Mouse (Mus musculus): ENCODE data around the gene Ccnb2. TPM values are rescaled to one million over a fixed set of nuclear protein-coding genes. Genes with fewer than 3 reads are reported as not detected.

Gene Ccnb2
- total RNA-seq, 2 experiments from 2014 or later: 1.3 to 2.3 TPM

DNA sequence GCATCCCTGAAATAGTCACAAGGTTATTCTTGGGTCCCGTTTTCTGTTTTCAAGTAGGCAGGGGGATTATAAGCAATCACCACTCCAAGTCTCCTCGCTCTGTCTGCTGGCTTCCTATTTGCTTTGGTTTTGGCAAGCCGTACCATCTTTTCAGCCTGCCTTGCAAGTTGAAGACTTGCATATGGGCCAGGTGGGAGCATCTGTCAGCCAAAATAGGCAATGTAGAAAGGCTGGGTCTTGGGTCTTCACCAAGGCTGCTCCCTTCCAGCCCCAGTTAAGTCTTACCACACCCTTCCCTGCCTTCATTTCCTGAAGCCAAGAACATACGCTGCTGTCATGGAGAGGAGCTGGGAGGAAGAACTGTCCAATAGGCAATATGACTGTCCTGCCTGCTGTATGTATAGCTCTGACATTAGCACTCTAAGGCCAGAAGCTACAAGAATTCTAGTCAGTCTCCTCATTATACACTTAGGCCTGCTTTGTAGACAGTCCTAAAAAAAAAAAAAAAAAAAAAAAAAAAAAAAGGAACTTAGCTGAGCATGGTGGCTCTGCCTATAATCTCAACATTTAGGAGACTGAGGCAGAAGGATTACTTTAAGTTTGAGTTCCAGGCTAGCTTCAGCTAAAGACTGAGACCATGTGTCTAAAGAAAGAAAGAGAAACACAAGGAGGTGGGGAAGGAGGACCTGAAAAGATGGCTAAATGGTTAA is 33.8 kb downstream of the Ccnb2 start:
- no peak for DNase-seq (ENCODE audit: low spot score in 2 of 2)
- intact Hi-C loops (cut with DNase I): loop anchor here (5.0 kb wide), 1 partner anchor 180 kb away; the partner anchor contains the start of gene Myo1e

DNA sequence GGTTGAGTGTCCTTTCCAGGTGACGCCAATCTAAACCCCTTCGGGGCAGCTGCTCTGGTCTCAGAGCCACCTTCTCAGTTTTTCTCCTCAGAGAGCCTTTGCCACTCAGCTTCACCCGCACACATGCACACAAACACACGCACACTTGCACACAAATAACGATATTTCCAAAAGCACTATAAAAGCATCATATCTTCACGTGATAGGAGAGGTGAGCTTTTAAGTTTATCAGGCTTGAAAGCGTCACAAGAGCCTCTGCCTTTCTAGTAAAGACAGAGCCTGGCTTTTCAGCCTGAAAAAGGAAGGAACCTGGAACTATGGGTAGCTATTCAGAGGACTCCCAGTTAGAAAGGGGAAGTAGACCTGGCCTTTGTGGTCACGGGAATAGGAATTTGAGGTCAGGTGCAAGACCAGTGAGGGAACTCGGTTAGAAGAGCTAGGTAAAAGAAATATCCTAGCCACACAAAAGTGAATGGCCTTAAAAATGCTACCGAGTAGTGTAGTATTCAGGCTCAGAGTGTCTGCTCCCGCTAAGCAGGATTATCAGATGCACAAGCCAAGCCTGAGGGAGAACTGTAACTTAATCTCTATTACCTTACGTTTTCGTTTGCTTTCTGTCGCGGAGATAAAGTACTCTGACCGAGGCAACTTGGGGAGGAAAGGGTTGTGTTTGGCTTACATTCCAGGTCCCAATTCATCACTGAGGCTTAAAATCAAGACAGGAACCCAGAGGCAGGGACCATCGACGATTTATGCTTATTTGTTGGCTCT is 36.2 kb downstream of the Ccnb2 start:
- DNase-seq (ENCODE audit: low spot score in 2 of 2): no peak
- intact Hi-C loops (cut with DNase I): loop anchor here (5.0 kb wide), 1 partner anchor 178 kb away; the partner anchor contains the start of gene Myo1e

DNA sequence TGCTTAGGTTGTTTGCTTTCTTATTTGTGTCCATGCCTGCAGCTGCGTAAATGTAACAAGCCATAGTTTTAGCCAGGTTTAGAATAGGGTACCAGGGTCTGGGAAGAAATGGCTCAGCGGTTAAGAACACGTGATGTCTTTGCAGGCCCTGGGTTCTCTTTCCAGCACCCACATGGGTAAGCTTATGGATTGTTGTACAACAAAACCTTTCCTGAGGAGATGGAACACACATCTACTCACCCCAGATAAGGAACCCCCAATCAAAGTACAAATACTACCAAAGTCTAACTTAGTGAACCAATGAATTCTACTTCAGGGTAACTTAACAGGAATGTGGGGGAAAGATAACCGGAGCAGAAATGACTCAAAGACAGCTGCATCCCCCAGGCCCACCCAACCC is 36.9 kb downstream of the Ccnb2 start:
- DNase-seq (ENCODE audit: low spot score in 2 of 2): no peak
- intact Hi-C loops (cut with DNase I): no loop called here

DNA sequence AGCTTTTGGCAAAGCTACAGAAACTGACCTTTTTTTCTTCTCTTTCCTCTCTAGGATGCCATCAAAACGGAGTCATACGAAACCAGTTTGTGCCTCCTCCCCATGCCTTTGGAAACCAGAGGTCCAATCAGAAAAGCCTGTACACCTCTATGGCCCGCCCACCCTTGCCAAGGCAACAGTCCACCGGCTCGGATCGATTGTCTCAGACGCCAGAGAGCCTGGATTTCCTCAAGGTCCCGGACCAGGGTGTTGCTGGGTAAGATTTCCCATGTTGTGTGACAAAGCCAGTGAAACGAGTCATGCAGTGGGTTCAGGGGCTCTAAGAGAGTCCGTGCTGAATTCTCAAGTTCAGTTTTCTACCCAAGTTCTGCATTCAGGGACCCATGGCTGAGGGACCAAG is 37.6 kb downstream of the Ccnb2 start:
- no peak for DNase-seq (ENCODE audit: low spot score in 2 of 2)
- intact Hi-C loops (cut with DNase I): no loop called here

DNA sequence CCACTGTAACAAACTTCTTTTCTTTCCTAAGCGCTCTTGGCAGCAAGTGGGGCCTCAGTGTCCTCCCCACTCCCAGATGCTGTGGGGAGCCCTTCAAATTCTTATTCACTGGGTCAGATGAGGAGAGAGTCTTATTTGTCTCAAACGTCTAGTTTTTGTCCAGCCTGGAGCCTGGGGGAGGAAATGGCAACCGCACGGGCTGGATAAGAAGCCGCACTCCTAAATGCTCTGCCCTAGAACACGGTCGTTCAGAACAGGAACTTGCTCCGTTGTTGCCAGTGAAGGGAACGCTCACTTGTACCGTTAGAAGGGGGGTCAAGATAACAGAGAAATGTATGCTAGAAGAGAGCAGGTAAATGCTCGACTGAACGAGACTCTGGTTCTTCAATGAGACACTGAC is 39.3 kb downstream of the Ccnb2 start:
- intact Hi-C loops (cut with DNase I): no loop called here
- DNase-seq (ENCODE audit: low spot score in 2 of 2): no peak

DNA sequence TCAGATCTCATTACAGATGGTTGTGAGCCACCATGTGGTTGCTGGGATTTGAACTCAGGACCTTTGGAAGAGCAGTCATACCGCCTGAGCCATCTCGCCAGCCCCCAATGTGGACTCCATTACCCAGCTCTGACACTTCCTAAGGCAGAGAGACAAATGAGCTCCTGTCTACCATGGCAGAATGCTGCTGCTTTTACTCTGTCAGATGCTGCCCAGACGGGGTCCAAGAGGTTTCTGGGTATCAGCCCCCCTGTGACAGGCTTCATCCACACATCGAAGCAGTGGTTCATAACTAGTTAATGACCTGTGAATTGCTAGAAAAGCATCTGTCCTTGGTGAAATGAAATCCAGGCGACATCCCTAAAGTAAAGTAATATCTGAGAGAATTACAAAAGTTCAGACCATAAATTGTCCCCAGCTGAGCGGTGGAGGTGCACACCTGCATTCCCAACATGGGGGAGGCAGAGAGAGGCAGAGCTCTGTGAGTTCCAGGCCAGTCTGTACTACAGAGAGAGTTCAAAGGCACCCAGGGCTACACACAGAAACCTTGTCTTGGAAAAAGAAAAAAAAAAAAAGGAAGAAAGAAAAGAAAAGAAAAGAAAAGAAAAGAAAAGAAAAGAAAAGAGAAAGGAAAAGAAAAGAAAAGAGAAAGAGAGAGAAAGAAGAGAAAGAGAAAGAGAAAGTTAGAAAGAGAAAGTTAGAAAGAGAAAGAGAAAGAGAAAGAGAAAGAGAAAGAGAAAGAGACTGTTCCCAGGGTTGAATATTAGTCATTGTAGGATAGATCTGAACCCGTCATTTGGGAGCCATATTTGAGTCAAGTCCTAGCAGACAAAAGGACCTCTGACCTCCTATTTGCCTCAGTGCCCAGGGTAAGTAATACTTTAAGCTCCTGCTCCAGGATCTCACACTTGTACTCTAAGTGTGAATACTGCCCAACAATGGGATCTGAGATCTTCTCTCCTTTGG is 41.6 kb downstream of the Ccnb2 start:
- intact Hi-C loops (cut with DNase I): no loop called here
- DNase-seq (ENCODE audit: low spot score in 2 of 2): no peak

DNA sequence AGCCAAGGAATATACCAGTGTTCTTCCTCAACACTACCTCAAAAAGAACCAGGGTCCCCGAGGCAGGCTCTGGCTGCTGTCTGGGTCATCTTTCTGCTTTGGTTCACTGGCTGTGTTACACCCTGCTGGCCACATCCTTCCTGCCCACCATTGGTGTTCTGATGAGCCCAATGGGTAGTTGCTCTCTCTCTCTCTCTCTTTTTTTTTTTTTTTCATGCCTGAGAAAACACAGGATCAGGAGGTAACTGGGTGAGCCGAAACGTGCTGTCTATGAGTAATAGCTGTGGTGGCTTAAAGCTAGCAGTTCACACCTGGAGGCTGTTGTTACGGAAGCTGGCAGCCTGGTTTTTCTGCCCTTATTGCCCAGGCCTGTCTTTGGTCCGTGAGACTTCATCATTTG is 49.7 kb downstream of the Ccnb2 start:
- intact Hi-C loops (cut with DNase I): no loop called here

DNA sequence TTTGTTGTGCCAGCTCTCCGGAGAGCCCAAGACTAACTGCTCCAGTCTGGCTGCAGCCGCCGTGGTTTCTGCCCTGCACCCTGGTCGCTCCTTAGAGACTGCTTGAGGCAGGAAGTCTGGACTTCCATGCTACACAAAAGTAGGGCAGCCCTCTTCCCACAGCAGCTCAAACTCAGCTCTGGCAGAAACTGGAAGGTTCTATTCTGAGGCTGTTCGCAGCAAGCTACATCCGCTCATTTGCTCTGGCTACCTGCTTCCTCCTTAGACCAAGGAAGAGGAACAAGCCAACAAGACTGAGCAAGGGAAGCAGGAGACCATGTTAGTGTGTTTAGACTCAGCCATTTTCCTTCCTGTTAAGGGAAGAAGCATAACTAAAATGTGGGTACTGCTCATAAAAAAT is 54.4 kb downstream of the Ccnb2 start:
- intact Hi-C loops (cut with DNase I): no loop called here
- peak; percentile 39 to 48 for DNase-seq (ENCODE audit: low spot score in 2 of 2)

More for the DNA sequence above, 49.7 kb downstream of the Ccnb2 start:
- DNase-seq (ENCODE audit: low spot score in 2 of 2): no peak

DNA sequence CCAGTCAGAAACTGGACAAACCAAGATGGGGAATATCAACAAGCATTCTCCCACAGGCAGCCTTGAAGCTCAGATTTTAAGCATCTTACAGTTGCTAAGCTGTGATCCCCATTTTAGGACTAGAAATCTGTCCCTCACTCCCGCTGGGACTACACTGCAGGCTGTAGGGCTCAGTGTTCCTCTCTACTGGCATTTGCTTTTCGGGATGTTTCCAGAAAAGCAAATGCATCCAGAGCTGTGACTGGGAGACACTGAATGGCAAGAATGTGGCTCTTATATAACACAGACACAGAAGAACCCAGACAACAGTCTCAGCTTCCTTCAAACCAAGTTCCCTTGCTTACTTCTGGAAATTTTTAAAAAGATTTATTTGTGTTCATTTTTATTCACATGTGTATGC is 55.4 kb downstream of the Ccnb2 start:
- intact Hi-C loops (cut with DNase I): no loop called here
- no peak for DNase-seq (ENCODE audit: low spot score in 2 of 2)

DNA sequence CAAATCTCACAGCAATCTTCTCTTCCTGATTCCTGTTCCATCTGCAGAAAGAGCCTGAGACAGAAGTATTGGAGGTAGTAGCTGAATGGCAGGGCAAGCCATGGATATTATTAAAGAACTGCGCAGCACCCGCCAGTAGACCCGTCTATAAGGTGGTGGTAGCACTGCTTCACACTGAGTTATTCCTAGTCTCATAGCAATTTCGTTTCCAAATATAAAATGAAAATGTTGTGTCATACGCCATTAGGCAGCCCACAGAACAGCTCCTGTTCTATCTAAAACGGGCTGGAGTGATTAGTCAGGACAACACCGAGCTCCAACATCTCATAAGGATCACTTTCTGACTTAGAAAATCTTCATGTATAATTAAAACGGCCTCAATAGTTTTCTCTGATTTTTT is 56.6 kb downstream of the Ccnb2 start:
- intact Hi-C loops (cut with DNase I): no loop called here
- DNase-seq (ENCODE audit: low spot score in 2 of 2): peak; percentile 34 to 43

DNA sequence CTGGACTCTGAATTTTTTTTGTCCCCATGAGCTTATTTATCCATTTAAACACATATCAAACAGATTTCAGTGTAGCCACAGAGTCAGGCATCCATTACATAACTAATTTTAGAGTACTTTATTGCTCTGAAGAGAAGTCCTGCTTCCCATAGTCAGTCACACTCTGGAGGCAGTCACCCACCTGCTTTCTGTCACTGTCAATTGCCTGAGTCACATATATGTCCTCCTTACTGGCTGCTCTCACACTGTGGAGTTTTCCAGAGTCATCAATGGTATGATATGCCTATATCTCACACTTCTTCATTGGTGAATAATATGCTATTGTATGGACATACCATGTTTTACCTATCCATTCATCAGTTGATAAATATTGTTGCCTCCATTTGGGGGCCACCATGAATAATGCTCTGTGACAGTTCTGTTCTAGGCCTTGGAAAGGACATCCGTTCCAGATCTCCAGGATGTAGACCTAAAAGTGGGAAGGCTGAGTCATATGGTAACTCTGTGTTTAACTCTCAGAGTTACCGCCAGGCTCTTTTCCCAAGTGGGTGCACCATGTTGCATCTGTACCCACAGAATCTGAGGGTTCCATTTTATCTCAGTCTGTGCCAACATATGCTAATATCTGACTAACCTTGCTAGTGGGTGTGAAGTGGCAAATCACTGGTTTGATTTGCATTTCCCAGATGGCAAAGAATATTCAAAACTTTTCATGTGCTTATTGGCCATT is 61.8 kb downstream of the Ccnb2 start:
- intact Hi-C loops (cut with DNase I): no loop called here
- no peak for DNase-seq (ENCODE audit: low spot score in 2 of 2)

Small RNA genes within 50 kb of the gene (microRNA-seq; reads per million reads assigned to microRNA genes)
- 0.67 to 1.6 reads per million in 2 experiments for gene Mir5626

Other genes with a start within 250 kb of the Ccnb2 start
- gene Myo1e, start 214.2 kb downstream of the Ccnb2 start, total RNA-seq (2021): 10 to 100 TPM; 12.3 to 13.7 TPM
- gene Rnf111, start 82.2 kb upstream of the Ccnb2 start, total RNA-seq (2021): 10 to 100 TPM; 39.7 to 40.3 TPM
- gene Sltm, start 121.2 kb upstream of the Ccnb2 start, total RNA-seq (2021): 10 to 100 TPM; 38.8 to 43.1 TPM
- 1 to 10 TPM; 1.7 to 1.9 TPM for gene Gm10642, start 234.7 kb upstream of the Ccnb2 start, total RNA-seq (2021)
- gene Mindy2, start 235.6 kb upstream of the Ccnb2 start, total RNA-seq (2021): 10 to 100 TPM; 32.9 to 36.2 TPM